Mouse (Mus musculus): ENCODE measurements around the gene Gm20390. TPM values are rescaled to one million over a fixed set of nuclear protein-coding genes. Genes with fewer than 3 reads are reported as not detected.

Gm20390 gene
- polyA plus RNA-seq, 1 experiment: 49.0 TPM

DNA sequence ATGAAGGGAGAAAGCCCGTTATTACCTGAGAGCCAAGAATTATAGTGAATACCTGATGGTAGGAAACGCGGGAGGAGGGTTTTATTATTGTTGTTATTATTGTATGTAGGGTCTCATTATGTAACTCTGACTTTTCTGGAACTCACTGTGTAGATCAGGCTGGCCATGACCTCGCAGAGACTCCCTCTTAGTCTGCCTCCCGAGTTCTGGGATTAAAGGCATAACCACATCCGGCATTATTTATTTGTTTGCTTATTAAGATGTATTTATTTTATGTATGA is 695 bp upstream of the Gm20390 start:
- peak overlapping the region; percentile 32; the same call in 1 of the 2 replicates for H3K27ac ChIP-seq (ENCODE audit: insufficient read depth, low read depth, low read length)
- no peak for TF ChIP-seq POLR2A (IDR thresholded peaks at IDR 0.05; ENCODE audit: borderline replicate concordance, low read depth, low read length)
- no peak for TF ChIP-seq CTCF (IDR thresholded peaks at IDR 0.05; ENCODE audit: low read depth, low read length)
- peak overlapping the region; percentile 23; the same call in 1 of the 2 replicates for H3K4me3 ChIP-seq (ENCODE audit: insufficient read depth, low read length)
- peaks cover 18% of the 10 kb centered on the region for H3K4me1 ChIP-seq (ENCODE audit: control insufficient read depth, insufficient read depth, low read length)

DNA sequence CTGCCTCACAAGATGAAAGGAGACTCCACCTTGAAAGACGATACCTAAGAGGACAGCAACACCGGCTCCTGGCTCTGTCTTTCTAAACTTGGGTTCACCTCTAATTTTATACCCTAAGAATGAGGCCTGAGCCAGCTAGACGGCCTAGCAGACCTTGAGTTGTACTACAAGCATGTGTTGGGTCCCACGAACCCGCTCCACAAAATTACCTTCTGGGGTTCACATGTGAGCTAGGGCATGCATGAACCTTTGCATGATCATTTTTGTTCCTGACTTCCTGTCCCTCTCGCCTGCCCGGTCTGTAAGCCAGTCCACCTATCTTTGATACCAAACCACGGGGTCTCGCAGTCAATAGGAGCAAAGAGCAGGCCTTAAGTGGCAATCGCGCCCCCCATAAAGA is 712 bp downstream of the Gm20390 start:
- TF ChIP-seq CTCF (IDR thresholded peaks at IDR 0.05; ENCODE audit: low read depth, low read length) (no peak), POLR2A (IDR thresholded peaks at IDR 0.05; ENCODE audit: borderline replicate concordance, low read depth, low read length) (no peak)
- Histone ChIP-seq H3K27ac (ENCODE audit: insufficient read depth, low read depth, low read length) (peak overlapping the region; percentile 42), H3K4me1 (ENCODE audit: control insufficient read depth, insufficient read depth, low read length) (peaks cover 31% of the 10 kb centered on the region), H3K4me3 (ENCODE audit: insufficient read depth, low read length) (peak overlapping the region; percentile 80)

- H3K4me1 ChIP-seq (ENCODE audit: control insufficient read depth, insufficient read depth, low read length): peaks cover 33% of the 10 kb centered on the region
- H3K4me3 ChIP-seq (ENCODE audit: insufficient read depth, low read length): no peak overlapping the region
- H3K27ac ChIP-seq (ENCODE audit: insufficient read depth, low read depth, low read length): no peak overlapping the region
- TF ChIP-seq CTCF (IDR thresholded peaks at IDR 0.05; ENCODE audit: low read depth, low read length) (no peak), POLR2A (IDR thresholded peaks at IDR 0.05; ENCODE audit: borderline replicate concordance, low read depth, low read length) (no peak)
These were observed 2.7 kb downstream of the Gm20390 start for GRCm38 (mm10) chr11:93965391-93965790.

DNA sequence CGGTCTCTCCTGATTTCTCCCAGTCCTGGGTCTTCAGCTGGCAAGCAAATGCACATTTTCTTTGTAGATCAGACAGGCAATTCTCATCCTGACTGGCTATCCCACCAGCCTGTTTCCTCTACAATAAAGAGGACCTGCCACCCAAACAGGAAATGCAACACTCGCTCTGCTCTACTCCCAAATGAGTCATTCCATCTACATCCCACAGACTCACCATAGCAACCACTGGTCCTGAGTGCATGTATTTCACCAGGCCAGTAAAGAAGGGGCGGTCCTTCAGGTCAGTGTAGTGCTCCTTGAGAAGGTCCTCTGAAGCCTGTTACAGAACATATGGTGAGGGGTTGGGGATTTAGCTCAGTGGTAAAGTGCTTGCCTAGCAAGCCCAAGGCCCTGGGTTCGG is 5.1 kb downstream of the Gm20390 start:
- H3K4me1 ChIP-seq (ENCODE audit: control insufficient read depth, insufficient read depth, low read length): peaks cover 29% of the 10 kb centered on the region
- no peak overlapping the region for H3K4me3 ChIP-seq (ENCODE audit: insufficient read depth, low read length)
- TF ChIP-seq CTCF (IDR thresholded peaks at IDR 0.05; ENCODE audit: low read depth, low read length) (no peak), POLR2A (IDR thresholded peaks at IDR 0.05; ENCODE audit: borderline replicate concordance, low read depth, low read length) (no peak)
- H3K27ac ChIP-seq (ENCODE audit: insufficient read depth, low read depth, low read length): 0 out of 2 replicates have a peak overlapping the region, but pooled peaks have one; percentile 19

- TF ChIP-seq CTCF (IDR thresholded peaks at IDR 0.05; ENCODE audit: low read depth, low read length) (no peak), POLR2A (IDR thresholded peaks at IDR 0.05; ENCODE audit: borderline replicate concordance, low read depth, low read length) (no peak)
- no peak overlapping the region for H3K27ac ChIP-seq (ENCODE audit: insufficient read depth, low read depth, low read length)
- H3K4me1 ChIP-seq (ENCODE audit: control insufficient read depth, insufficient read depth, low read length): peaks cover 34% of the 10 kb centered on the region
These were observed 6.6 kb downstream of the Gm20390 start for GRCm38 (mm10) chr11:93961482-93961881.

GRCm38 (mm10) chr11:93957746-93958145 is 10.3 kb downstream of the Gm20390 start:
- TF ChIP-seq CTCF (IDR thresholded peaks at IDR 0.05; ENCODE audit: low read depth, low read length): no peak
- no peak for TF ChIP-seq POLR2A (IDR thresholded peaks at IDR 0.05; ENCODE audit: borderline replicate concordance, low read depth, low read length)
- Histone ChIP-seq H3K27ac (ENCODE audit: insufficient read depth, low read depth, low read length) (no peak overlapping the region), H3K4me1 (ENCODE audit: control insufficient read depth, insufficient read depth, low read length) (peaks cover 21% of the 10 kb centered on the region), H3K4me3 (ENCODE audit: insufficient read depth, low read length) (no peak overlapping the region)

More at GRCm38 (mm10) chr11:93961482-93961881, 6.6 kb downstream of the Gm20390 start:
- H3K4me3 ChIP-seq (ENCODE audit: insufficient read depth, low read length): no peak overlapping the region

DNA sequence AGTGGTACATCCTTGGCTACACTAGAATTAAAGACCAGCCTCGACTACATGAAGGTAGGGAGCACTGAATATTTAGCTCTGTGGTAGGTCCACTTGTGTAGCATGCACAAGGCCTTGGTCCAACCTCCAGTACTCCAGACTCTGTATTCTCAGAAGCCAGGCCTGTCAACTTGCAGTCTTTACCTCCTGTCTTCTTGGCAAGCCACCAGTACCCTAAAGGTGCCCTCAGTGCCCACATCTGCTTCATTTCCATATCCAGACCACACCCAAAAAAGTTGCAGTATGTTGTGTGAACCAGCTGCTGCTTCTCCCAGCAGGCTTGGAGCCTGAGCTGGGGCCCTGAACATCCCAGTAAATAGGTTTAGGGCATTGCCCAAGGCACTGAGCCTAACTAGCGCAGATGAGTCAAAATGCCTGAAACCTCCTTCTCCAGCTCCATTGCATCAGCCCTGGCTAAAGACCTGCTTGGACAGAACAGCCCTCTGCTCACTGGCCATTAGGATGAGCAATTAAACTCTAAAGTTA is 11.0 kb downstream of the Gm20390 start:
- H3K4me1 ChIP-seq (ENCODE audit: control insufficient read depth, insufficient read depth, low read length): peaks cover 16% of the 10 kb centered on the region

DNA sequence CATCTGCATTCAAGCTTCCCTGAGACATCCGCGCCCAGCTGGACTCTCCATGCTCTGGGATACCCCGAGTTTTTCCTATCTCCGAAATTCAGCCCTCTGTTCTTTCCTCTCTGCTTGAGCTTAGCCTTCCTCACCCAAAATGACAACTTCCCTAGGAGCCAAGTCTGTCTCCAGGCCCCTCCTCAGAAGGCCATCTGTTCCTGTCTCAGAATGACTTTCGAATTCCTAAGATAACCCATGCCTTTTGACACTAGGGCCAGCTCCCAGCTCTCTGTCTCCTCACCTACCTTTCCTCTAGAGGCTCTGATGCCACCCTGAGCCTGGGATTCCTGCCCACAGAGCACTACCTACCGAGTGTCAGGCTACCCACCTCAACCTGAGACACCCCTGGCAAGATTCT is 11.9 kb downstream of the Gm20390 start, which contains the start of gene Nme2:
TSS of gene Nme2 (minus strand) at position 101 of the 400 bp plus-strand sequence.
- Histone ChIP-seq H3K4me1 (ENCODE audit: control insufficient read depth, insufficient read depth, low read length) (peaks cover 16% of the 10 kb centered on the region), H3K27ac (ENCODE audit: insufficient read depth, low read depth, low read length) (peak within 1 kb of the TSS; percentile 84), H3K4me3 (ENCODE audit: insufficient read depth, low read length) (peak within 1 kb of the TSS; percentile 84)
- TF ChIP-seq POLR2A (IDR thresholded peaks at IDR 0.05; ENCODE audit: borderline replicate concordance, low read depth, low read length) (no peak), CTCF (IDR thresholded peaks at IDR 0.05; ENCODE audit: low read depth, low read length) (no peak)

More for the DNA sequence above, 11.0 kb downstream of the Gm20390 start:
- Histone ChIP-seq H3K27ac (ENCODE audit: insufficient read depth, low read depth, low read length) (no peak overlapping the region), H3K4me3 (ENCODE audit: insufficient read depth, low read length) (no peak overlapping the region)
- TF ChIP-seq POLR2A (IDR thresholded peaks at IDR 0.05; ENCODE audit: borderline replicate concordance, low read depth, low read length) (no peak), CTCF (IDR thresholded peaks at IDR 0.05; ENCODE audit: low read depth, low read length) (no peak)

GRCm38 (mm10) chr11:93955256-93956150 is 12.6 kb downstream of the Gm20390 start:
- peaks cover 16% of the 10 kb centered on the region for H3K4me1 ChIP-seq (ENCODE audit: control insufficient read depth, insufficient read depth, low read length)
- no peak for TF ChIP-seq POLR2A (IDR thresholded peaks at IDR 0.05; ENCODE audit: borderline replicate concordance, low read depth, low read length)
- no peak for TF ChIP-seq CTCF (IDR thresholded peaks at IDR 0.05; ENCODE audit: low read depth, low read length)
- peak overlapping the region; percentile 84 for H3K4me3 ChIP-seq (ENCODE audit: insufficient read depth, low read length)
- peak overlapping the region; percentile 84 for H3K27ac ChIP-seq (ENCODE audit: insufficient read depth, low read depth, low read length)

GRCm38 (mm10) chr11:93954738-93955255 is 13.3 kb downstream of the Gm20390 start:
- Histone ChIP-seq H3K27ac (ENCODE audit: insufficient read depth, low read depth, low read length) (peak overlapping the region; percentile 75), H3K4me1 (ENCODE audit: control insufficient read depth, insufficient read depth, low read length) (peaks cover 16% of the 10 kb centered on the region), H3K4me3 (ENCODE audit: insufficient read depth, low read length) (peak overlapping the region; percentile 84)
- TF ChIP-seq POLR2A (IDR thresholded peaks at IDR 0.05; ENCODE audit: borderline replicate concordance, low read depth, low read length) (no peak), CTCF (IDR thresholded peaks at IDR 0.05; ENCODE audit: low read depth, low read length) (no peak)

All from bone marrow macrophage, adult 2 months (primary cell).